Mouse (Mus musculus) midbrain, embryonic 13.5 days (tissue): ENCODE results near the gene Fras1. TPM values are rescaled to one million over a fixed set of nuclear protein-coding genes. Genes with fewer than 3 reads are reported as not detected.

Experiments
- ATAC-seq: fragments of 200-750 bp; cut with Nextera tagmentation; 2 replicates; pipeline ENCODE4 v1.8.0; 2017; ENCODE audit warnings: mild to moderate bottlenecking, moderate TSS enrichment, moderate library complexity
- H3K27ac ChIP-seq: fragments of 300-500 bp; sonication (generic); 2 replicates; pipeline ENCODE4 v1.5.1; 2015; ENCODE audit warnings: inconsistent platforms, mild to moderate bottlenecking, moderate library complexity
- H3K27me3 ChIP-seq: fragments of 300-500 bp; sonication (generic); 2 replicates; pipeline ENCODE4 v1.6.1; 2015; ENCODE audit warnings: mild to moderate bottlenecking, inconsistent platforms
- H3K36me3 ChIP-seq: fragments of 300-500 bp; sonication (generic); 2 replicates; pipeline ENCODE4 v1.6.1; 2015; ENCODE audit warnings: mild to moderate bottlenecking, inconsistent platforms
- H3K4me1 ChIP-seq: fragments of 300-500 bp; sonication (generic); replicated peaks from 2 replicates; pipeline ENCODE4 v1.6.1; 2015; ENCODE audit warnings: inconsistent platforms
- H3K4me2 ChIP-seq: fragments of 300-500 bp; sonication (generic); replicated peaks from 2 replicates; pipeline ENCODE4 v1.6.1; 2015; ENCODE audit warnings: moderate library complexity, mild to moderate bottlenecking, inconsistent platforms
- H3K4me3 ChIP-seq: fragments of 300-500 bp; sonication (generic); replicated peaks from 2 replicates; pipeline ENCODE4 v1.5.1; 2015; ENCODE audit warnings: mild to moderate bottlenecking, inconsistent platforms
- H3K9ac ChIP-seq: fragments of 300-500 bp; sonication (generic); replicated peaks from 2 replicates; pipeline ENCODE4 v1.6.1; 2015; ENCODE audit warnings: mild to moderate bottlenecking, inconsistent platforms
- H3K9me3 ChIP-seq: fragments of 300-500 bp; sonication (generic); 2 replicates; pipeline ENCODE4 v1.6.1; 2016; ENCODE audit warnings: mild to moderate bottlenecking, inconsistent platforms
- WGBS: fragments of 180-500 bp; shearing (Covaris S2); methylation state at CpG from one replicate; pipeline ENCODE4 v1.1.7; 2015; 5-methylcytosine and 5-hydroxymethylcytosine counted together
- polyA plus RNA-seq: library from polyadenylated mRNA; unstranded; fragments of >200 nt; fragmentation: Nextera tagmentation; extraction: Ambion mirVana; gene quantifications from 2 replicates; pipeline ENCODE4 v1.2.1, GENCODE M21; 2015

Fras1 gene
- polyA plus RNA-seq, 1 experiment from 2014 or later = 5.4 TPM

DNA sequence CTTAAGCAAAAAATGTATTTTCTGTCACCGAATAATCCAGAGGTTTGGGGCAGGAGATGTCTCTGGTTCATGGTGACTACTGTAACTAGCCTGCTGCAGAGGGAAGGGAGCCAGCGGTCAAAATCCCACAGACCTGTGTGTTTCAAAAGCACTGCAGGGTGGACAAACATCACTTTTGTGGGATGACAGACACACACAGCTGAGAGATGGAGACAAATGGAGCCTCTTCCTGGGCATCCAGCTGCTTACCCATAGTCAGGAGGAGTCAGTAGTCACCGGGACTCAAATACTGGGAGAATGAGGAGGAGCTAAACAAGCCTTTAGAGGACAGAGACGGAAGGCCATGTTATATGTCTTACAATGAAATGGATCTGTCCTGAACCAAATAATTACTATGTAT lies 343.9 kb downstream of the Fras1 start:
- no peaks in the 10 kb centered on the region for H3K9me3 ChIP-seq
- 95% methylated on average over 4 of the region's 4 CpGs for WGBS
- H3K36me3 ChIP-seq = no peaks in the 10 kb centered on the region
- peaks cover 23% of the 10 kb centered on the region for H3K4me1 ChIP-seq
- H3K4me3 ChIP-seq = no peak overlapping the region
- ATAC-seq = no peak
- H3K9ac ChIP-seq = no peak overlapping the region
- H3K27me3 ChIP-seq = no peaks in the 10 kb centered on the region
- no peak overlapping the region for H3K4me2 ChIP-seq
- H3K27ac ChIP-seq = no peak overlapping the region

DNA sequence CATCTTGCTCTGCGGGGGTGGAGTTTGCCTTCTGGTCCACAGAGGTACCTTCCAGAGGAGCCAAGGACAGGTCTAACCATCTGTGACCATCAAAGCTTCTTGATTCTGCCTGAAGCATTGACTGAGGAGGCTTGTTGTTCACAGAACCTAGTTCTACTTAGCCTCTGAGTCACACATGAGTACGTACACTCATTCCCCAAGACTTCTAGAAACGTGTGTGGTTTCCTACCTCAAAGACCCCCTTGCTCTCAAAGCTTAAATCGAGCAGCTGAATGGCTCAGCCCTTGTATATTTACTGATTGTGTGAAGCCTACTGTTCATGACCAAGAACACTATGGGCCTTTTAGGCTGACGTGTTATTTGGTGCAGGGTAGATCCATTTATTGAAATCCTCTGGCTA lies 344.8 kb downstream of the Fras1 start:
- 94% methylated on average over 5 of the region's 5 CpGs for WGBS
- Histone ChIP-seq H3K27me3 (no peaks in the 10 kb centered on the region), H3K9ac (no peak overlapping the region), H3K27ac (no peak overlapping the region), H3K9me3 (no peaks in the 10 kb centered on the region), H3K4me2 (no peak overlapping the region), H3K4me1 (peaks cover 18% of the 10 kb centered on the region), H3K4me3 (no peak overlapping the region), H3K36me3 (no peaks in the 10 kb centered on the region)
- ATAC-seq = no peak

DNA sequence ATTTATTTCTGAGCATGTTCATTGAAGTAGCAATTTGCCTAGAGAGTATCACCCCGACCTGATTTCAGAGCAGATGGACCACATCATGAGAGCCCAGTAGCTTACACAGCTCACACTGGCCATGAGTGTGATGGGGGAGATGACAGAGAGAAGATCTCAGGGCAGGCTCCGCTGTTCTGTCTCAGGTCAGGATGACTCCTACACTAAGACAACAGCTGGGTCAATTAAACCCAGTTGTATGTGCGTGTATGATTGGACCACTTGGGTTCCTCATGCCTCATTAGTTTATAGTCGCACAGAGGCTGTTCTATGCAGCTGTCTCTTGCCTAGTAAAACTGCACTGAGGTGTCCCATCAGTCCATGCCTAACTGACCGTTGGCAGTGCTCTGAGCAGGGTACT lies 345.5 kb downstream of the Fras1 start:
- Histone ChIP-seq H3K27me3 (no peaks in the 10 kb centered on the region), H3K36me3 (no peaks in the 10 kb centered on the region), H3K4me2 (no peak overlapping the region), H3K4me1 (peaks cover 18% of the 10 kb centered on the region), H3K4me3 (no peak overlapping the region), H3K9ac (no peak overlapping the region), H3K9me3 (no peaks in the 10 kb centered on the region), H3K27ac (no peak overlapping the region)
- no peak for ATAC-seq
- 94% methylated on average over 5 of the region's 5 CpGs for WGBS

DNA sequence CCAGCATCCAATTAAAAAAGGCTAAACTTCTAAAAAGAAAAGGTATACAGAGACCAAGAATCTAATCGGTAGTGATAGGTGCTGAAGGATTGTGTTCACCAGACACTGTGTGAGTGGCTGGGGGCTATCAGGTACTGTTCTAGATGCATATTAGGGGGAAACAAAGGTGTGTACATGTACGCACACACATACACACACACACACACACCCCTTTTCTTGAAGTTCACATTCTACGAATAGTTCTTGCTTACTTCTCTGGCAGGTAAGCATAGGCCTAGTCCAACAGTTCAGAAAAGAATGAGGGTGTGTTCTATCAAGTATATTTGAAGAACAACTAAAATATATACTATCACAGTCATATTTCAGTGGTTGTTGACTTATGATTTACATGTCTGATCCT lies 348.9 kb downstream of the Fras1 start:
- Histone ChIP-seq H3K9me3 (no peaks in the 10 kb centered on the region), H3K27ac (no peak overlapping the region), H3K36me3 (no peaks in the 10 kb centered on the region), H3K4me2 (no peak overlapping the region), H3K4me1 (no peaks in the 10 kb centered on the region), H3K9ac (no peak overlapping the region), H3K27me3 (no peaks in the 10 kb centered on the region), H3K4me3 (no peak overlapping the region)
- WGBS = 67% methylated on average over 3 of the region's 3 CpGs
- ATAC-seq = peak; percentile 62; the same call in 1 of the 2 replicates

DNA sequence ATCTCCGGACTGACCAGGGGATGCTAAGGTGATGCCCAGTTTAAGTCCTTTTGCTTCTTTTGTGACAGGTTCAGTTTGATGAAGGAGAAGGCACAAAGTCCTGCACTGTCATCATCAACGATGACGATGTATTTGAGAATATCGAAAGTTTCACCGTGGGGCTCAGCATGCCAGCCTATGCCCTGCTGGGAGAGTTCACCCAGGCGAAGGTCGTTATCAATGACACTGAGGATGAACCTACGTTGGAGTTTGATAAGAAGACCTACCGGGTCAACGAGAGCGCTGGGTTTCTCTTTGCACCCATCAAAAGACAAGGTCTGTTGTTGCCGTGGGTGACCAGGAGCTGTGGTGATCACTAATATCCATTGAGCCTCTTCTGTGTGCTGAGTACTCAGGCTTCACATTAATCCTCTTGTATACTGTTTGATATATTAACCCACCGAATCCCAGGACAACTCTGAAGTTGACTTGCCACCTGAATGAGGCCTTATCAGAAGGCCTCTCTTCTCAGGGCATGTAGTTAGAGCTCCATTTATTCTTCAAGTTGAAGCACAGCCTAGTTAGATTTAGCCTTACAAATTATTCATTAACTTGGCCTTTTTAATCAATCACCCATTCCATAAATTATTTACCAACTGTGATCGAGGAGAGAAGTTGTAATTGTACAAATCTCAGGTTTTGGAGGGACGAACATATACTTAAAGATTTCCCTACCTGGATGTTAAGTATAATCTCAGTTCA lies 365.6 kb downstream of the Fras1 start:
- Histone ChIP-seq H3K9me3 (no peaks in the 10 kb centered on the region), H3K4me1 (no peaks in the 10 kb centered on the region), H3K4me2 (no peak overlapping the region), H3K27me3 (no peaks in the 10 kb centered on the region), H3K36me3 (peaks cover 6% of the 10 kb centered on the region; the same call in 1 of the 2 replicates), H3K27ac (no peak overlapping the region), H3K9ac (no peak overlapping the region), H3K4me3 (no peak overlapping the region)
- WGBS = 89% methylated on average over 15 of the region's 15 CpGs
- ATAC-seq = no peak

DNA sequence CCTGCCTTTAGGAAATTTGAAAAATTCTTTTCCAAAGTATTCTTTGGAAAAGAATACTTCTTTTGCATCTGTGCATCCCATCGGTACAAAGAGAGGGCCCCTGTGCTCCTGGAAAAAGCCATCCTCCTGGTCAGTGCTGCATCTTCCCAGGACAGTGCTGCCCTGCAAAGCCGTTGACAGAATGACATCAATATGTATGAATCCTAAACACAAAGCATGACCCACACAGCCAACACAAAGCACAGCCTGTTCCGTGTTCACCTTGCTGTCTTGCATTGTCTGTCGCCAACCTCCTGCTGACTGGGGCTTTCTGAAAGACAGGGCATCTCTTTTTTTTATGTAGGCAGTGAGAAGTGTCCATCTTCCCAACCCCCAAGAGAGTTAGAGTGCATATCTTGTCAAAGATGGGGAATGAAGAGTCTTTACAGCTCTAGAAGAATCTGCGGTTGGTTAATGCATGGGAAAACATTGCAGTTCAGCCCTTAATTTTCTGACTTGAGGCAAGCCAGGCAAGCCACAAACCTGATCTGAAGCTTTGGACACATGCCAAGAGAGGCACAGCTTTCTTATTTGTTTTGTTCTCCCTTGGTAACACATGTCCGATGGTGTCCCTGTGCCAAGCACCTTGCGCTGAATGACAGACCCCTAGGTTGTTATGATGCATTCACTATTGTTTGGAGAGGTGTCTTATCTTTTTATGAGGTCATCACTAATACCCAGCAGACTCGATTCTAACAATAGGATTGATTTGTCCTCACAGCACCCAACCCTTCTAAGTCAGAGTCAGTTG lies 373.6 kb downstream of the Fras1 start:
- no peaks in the 10 kb centered on the region for H3K9me3 ChIP-seq
- H3K4me1 ChIP-seq = peaks cover 11% of the 10 kb centered on the region
- 42% methylated on average over 8 of the region's 8 CpGs for WGBS
- no peak overlapping the region for H3K4me2 ChIP-seq
- ATAC-seq = peak; percentile 45; the same call in 1 of the 2 replicates
- no peak overlapping the region for H3K9ac ChIP-seq
- peaks cover 6% of the 10 kb centered on the region; the same call in 1 of the 2 replicates for H3K36me3 ChIP-seq
- H3K4me3 ChIP-seq = no peak overlapping the region
- H3K27ac ChIP-seq = no peak overlapping the region; the same call in 1 of the 2 replicates
- H3K27me3 ChIP-seq = no peaks in the 10 kb centered on the region

DNA sequence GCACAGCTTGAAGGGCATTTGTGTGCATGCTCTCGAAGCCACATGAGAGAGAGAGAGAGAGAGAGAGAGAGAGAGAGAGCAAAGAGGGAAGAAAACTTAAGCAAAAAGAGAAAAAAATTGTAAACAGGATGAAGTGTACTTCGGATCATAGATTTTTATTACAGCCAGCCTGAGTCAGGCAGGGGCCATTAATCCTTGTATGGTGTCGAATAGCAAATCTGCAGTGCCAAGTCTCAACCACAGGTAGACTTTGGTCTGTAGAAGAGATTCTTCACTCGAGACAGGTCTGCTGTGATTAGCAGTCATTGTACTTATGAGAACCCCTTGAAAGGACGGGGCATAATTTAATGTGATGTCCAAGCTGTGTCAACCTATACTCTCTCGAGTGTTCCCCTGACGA lies 383.9 kb downstream of the Fras1 start:
- Histone ChIP-seq H3K9me3 (no peaks in the 10 kb centered on the region), H3K9ac (no peak overlapping the region), H3K4me2 (no peak overlapping the region), H3K4me3 (no peak overlapping the region), H3K36me3 (no peaks in the 10 kb centered on the region), H3K27ac (no peak overlapping the region), H3K4me1 (no peaks in the 10 kb centered on the region), H3K27me3 (no peaks in the 10 kb centered on the region)
- WGBS = 93% methylated on average over 7 of the region's 7 CpGs
- ATAC-seq = no peak

DNA sequence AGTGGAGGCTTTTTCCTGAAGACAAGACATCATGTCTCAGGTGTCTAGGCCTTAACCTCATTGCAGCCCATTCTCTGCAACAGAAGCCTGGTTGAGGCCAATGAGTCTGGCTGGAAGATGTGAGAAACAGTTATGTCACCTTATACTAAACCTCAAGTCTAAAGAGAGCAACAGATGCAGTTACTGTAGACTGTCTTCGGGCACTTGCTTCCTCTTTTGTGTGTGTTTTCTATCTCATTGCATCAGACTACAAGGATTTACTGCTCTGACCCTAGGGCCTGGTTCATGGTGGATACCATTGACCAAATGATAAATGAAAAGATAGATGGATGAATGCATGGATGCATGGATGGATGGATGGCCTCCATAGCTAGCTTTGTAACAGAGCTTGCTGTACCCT lies 388.3 kb downstream of the Fras1 start:
- H3K9me3 ChIP-seq = no peaks in the 10 kb centered on the region
- WGBS = 89% methylated on average over 1 of the region's 1 CpGs
- H3K4me2 ChIP-seq = no peak overlapping the region
- ATAC-seq = no peak
- H3K4me3 ChIP-seq = no peak overlapping the region
- H3K9ac ChIP-seq = no peak overlapping the region
- peaks cover 14% of the 10 kb centered on the region for H3K4me1 ChIP-seq
- no peak overlapping the region for H3K27ac ChIP-seq
- no peaks in the 10 kb centered on the region for H3K36me3 ChIP-seq
- no peaks in the 10 kb centered on the region for H3K27me3 ChIP-seq

DNA sequence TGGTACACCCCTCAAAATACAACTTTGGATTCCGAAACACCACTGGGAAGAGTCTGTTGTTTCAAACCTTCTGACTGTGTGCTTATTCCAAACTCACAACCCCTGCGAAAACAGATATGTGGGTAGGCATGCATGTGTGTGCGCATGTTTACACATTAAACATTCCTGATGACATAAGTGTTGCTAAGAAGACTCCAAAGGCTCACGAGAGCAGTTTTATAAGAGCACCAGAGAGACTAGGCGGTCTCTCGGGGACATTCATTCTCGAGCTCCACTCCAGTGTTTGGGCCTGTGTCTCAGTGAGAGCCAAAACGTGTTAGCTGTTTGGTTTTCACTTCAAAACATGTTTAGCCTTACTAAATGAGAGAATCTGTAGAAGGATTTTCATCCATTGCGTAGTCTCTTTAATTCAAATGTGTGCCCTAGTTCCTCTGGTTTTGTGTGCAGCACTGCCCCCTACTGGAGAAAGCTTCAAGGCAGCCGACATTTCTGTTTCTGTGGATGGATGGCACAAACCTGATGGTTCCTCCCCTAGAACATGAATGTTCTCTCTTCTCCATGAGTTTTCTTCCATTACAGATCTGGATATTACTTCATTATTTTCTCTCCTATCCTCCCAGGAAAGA lies 395.2 kb downstream of the Fras1 start:
- WGBS = 64% methylated on average over 10 of the region's 10 CpGs
- Histone ChIP-seq H3K27me3 (no peaks in the 10 kb centered on the region), H3K27ac (no peak overlapping the region), H3K4me1 (peaks cover 3% of the 10 kb centered on the region; the same call in 1 of the 2 replicates), H3K9ac (no peak overlapping the region), H3K4me3 (no peak overlapping the region), H3K9me3 (no peaks in the 10 kb centered on the region), H3K4me2 (no peak overlapping the region), H3K36me3 (no peaks in the 10 kb centered on the region)
- ATAC-seq = peak; percentile 38; the same call in 1 of the 2 replicates

DNA sequence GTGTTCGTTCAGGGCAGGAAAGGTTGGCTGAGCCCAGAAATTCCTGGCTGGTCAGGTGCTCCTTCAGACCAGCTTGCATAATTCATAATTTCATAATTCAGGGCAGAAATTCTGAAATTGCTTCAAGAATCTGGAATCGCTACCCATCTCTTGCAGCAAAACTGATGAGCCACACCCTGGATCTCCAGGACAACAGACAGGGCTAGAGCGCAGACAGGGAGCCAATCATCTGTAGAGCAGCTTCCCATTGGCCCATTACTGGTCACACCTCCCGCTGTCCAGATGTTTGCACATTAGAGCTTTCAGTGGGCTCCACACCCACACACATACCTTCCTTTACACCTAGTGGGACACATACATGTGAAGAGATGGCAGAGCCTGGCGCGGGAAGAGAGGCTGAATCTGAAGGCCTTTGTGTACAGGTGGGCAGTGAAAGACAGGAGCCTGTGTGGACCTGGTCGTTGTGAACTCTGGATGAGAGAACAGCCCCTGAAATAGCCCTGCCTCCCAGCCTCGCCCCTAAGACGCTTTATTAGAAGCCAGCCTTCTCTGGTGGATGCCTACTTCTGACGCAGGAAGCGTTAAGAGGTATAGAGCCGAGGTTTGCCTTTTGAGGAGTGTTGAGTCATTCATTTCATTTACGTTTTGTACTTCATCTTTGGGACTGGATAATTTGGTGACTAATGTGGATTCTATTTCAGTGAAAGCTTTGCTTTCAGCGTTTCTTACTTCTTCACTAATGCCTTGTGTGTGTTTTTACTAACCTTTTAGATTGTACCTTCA lies 409.9 kb downstream of the Fras1 start:
- Histone ChIP-seq H3K9me3 (no peaks in the 10 kb centered on the region), H3K4me1 (no peaks in the 10 kb centered on the region; the same call in 1 of the 2 replicates), H3K36me3 (no peaks in the 10 kb centered on the region), H3K4me3 (no peak overlapping the region), H3K27ac (no peak overlapping the region), H3K9ac (no peak overlapping the region), H3K27me3 (no peaks in the 10 kb centered on the region), H3K4me2 (no peak overlapping the region)
- WGBS = 81% methylated on average over 14 of the region's 14 CpGs
- no peak for ATAC-seq

DNA sequence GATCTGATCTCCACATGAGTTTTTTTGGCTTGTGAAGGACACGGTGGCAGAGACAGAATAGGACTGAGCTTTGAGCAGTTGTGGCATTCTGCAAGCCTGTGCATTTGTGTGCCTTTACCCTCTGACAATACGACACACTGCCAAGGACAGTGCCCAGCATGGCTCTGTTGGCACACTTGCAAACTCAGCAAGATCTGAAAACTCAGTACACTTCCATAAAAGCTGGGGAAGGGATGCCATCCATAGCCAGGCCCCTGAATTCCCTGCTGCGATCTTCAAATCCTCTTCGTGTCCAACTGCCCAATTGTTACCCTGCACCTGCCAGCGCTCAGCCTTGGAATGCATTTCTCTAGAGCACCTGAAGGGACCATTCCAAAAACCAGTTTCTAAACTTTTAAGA lies 411.3 kb downstream of the Fras1 start:
- ATAC-seq = no peak

More for the DNA sequence above, 411.3 kb downstream of the Fras1 start:
- Histone ChIP-seq H3K27me3 (no peaks in the 10 kb centered on the region), H3K27ac (no peak overlapping the region), H3K36me3 (no peaks in the 10 kb centered on the region), H3K4me3 (no peak overlapping the region), H3K4me1 (no peaks in the 10 kb centered on the region; the same call in 1 of the 2 replicates), H3K4me2 (no peak overlapping the region), H3K9ac (no peak overlapping the region), H3K9me3 (no peaks in the 10 kb centered on the region)
- 86% methylated on average over 5 of the region's 5 CpGs for WGBS
